Mouse (Mus musculus): ENCODE data around the gene Ppdpf. TPM values are rescaled to one million over a fixed set of nuclear protein-coding genes. Genes with fewer than 3 reads are reported as not detected.

The Ppdpf gene
- polyA plus RNA-seq, 1 experiment, result 31.8 TPM

- Histone ChIP-seq H3K4me1 (ENCODE audit: control insufficient read depth) (no peaks in the 10 kb centered on the region), H3K27me3 (ENCODE audit: control insufficient read depth) (no peaks in the 10 kb centered on the region), H3K36me3 (ENCODE audit: control insufficient read depth) (peaks cover 51% of the 10 kb centered on the region), H3K9me3 (ENCODE audit: control insufficient read depth, low read length) (no peaks in the 10 kb centered on the region), H3K4me3 (replicated peaks) (no peak overlapping the region)
- no peak for TF ChIP-seq TAL1 (IDR thresholded peaks at IDR 0.05; ENCODE audit: low read length)
Measured at GRCm38 (mm10) chr2:181227122-181227521, 40.1 kb downstream of the Ppdpf start.

- H3K36me3 ChIP-seq (ENCODE audit: control insufficient read depth), result peaks cover 63% of the 10 kb centered on the region
- H3K4me3 ChIP-seq (replicated peaks), result no peak overlapping the region
- H3K9me3 ChIP-seq (ENCODE audit: control insufficient read depth, low read length), result no peaks in the 10 kb centered on the region
- TF ChIP-seq TAL1 (IDR thresholded peaks at IDR 0.05; ENCODE audit: low read length), result no peak
- no peak for TF ChIP-seq GATA1 (IDR thresholded peaks at IDR 0.05; ENCODE audit: low read length)
- no peaks in the 10 kb centered on the region for H3K4me1 ChIP-seq (ENCODE audit: control insufficient read depth)
- H3K27me3 ChIP-seq (ENCODE audit: control insufficient read depth), result no peaks in the 10 kb centered on the region
Measured at GRCm38 (mm10) chr2:181228335-181228734, 41.3 kb downstream of the Ppdpf start.

- H3K9me3 ChIP-seq (ENCODE audit: control insufficient read depth, low read length), result no peaks in the 10 kb centered on the region
- no peak overlapping the region for H3K4me3 ChIP-seq (replicated peaks)
- H3K36me3 ChIP-seq (ENCODE audit: control insufficient read depth), result peaks cover 91% of the 10 kb centered on the region
- H3K27me3 ChIP-seq (ENCODE audit: control insufficient read depth), result no peaks in the 10 kb centered on the region
- TF ChIP-seq GATA1 (IDR thresholded peaks at IDR 0.05; ENCODE audit: low read length) (no peak), TAL1 (IDR thresholded peaks at IDR 0.05; ENCODE audit: low read length) (no peak)
- H3K4me1 ChIP-seq (ENCODE audit: control insufficient read depth), result peaks cover 1% of the 10 kb centered on the region; the same call in 1 of the 2 replicates
Measured at GRCm38 (mm10) chr2:181231171-181231570, 44.1 kb downstream of the Ppdpf start.

- H3K36me3 ChIP-seq (ENCODE audit: control insufficient read depth), result peaks cover 93% of the 10 kb centered on the region
- H3K9me3 ChIP-seq (ENCODE audit: control insufficient read depth, low read length), result no peaks in the 10 kb centered on the region
- no peaks in the 10 kb centered on the region for H3K27me3 ChIP-seq (ENCODE audit: control insufficient read depth)
- TF ChIP-seq GATA1 (IDR thresholded peaks at IDR 0.05; ENCODE audit: low read length), result no peak
- no peak for TF ChIP-seq TAL1 (IDR thresholded peaks at IDR 0.05; ENCODE audit: low read length)
- peaks cover 4% of the 10 kb centered on the region; the same call in 1 of the 2 replicates for H3K4me1 ChIP-seq (ENCODE audit: control insufficient read depth)
- no peak overlapping the region for H3K4me3 ChIP-seq (replicated peaks)
Measured at GRCm38 (mm10) chr2:181233443-181233842, 46.4 kb downstream of the Ppdpf start.

GRCm38 (mm10) chr2:181234680-181235079 lies 47.6 kb downstream of the Ppdpf start:
- TF ChIP-seq GATA1 (IDR thresholded peaks at IDR 0.05; ENCODE audit: low read length) (no peak), TAL1 (IDR thresholded peaks at IDR 0.05; ENCODE audit: low read length) (no peak)
- H3K4me3 ChIP-seq (replicated peaks), result no peak overlapping the region
- no peaks in the 10 kb centered on the region for H3K9me3 ChIP-seq (ENCODE audit: control insufficient read depth, low read length)
- peaks cover 7% of the 10 kb centered on the region for H3K4me1 ChIP-seq (ENCODE audit: control insufficient read depth)
- H3K36me3 ChIP-seq (ENCODE audit: control insufficient read depth), result peaks cover 91% of the 10 kb centered on the region
- no peaks in the 10 kb centered on the region for H3K27me3 ChIP-seq (ENCODE audit: control insufficient read depth)

GRCm38 (mm10) chr2:181235681-181236566 lies 48.9 kb downstream of the Ppdpf start:
- TF ChIP-seq TAL1 (IDR thresholded peaks at IDR 0.05; ENCODE audit: low read length) (no peak), GATA1 (IDR thresholded peaks at IDR 0.05; ENCODE audit: low read length) (no peak)
- no peaks in the 10 kb centered on the region for H3K9me3 ChIP-seq (ENCODE audit: control insufficient read depth, low read length)
- no peak overlapping the region for H3K4me3 ChIP-seq (replicated peaks)
- H3K36me3 ChIP-seq (ENCODE audit: control insufficient read depth), result peaks cover 91% of the 10 kb centered on the region
- peaks cover 16% of the 10 kb centered on the region for H3K4me1 ChIP-seq (ENCODE audit: control insufficient read depth)
- no peaks in the 10 kb centered on the region for H3K27me3 ChIP-seq (ENCODE audit: control insufficient read depth)

GRCm38 (mm10) chr2:181237251-181238014 lies 50.4 kb downstream of the Ppdpf start:
- Histone ChIP-seq H3K27me3 (ENCODE audit: control insufficient read depth) (no peaks in the 10 kb centered on the region), H3K4me1 (ENCODE audit: control insufficient read depth) (peaks cover 31% of the 10 kb centered on the region), H3K36me3 (ENCODE audit: control insufficient read depth) (peaks cover 78% of the 10 kb centered on the region), H3K4me3 (replicated peaks) (no peak overlapping the region), H3K9me3 (ENCODE audit: control insufficient read depth, low read length) (no peaks in the 10 kb centered on the region)
- TF ChIP-seq GATA1 (IDR thresholded peaks at IDR 0.05; ENCODE audit: low read length) (no peak), TAL1 (IDR thresholded peaks at IDR 0.05; ENCODE audit: low read length) (no peak)

GRCm38 (mm10) chr2:181238091-181238610 lies 51.1 kb downstream of the Ppdpf start:
- peaks cover 71% of the 10 kb centered on the region for H3K36me3 ChIP-seq (ENCODE audit: control insufficient read depth)
- H3K4me1 ChIP-seq (ENCODE audit: control insufficient read depth), result peaks cover 32% of the 10 kb centered on the region
- H3K4me3 ChIP-seq (replicated peaks), result no peak overlapping the region
- H3K27me3 ChIP-seq (ENCODE audit: control insufficient read depth), result peaks cover 2% of the 10 kb centered on the region
- H3K9me3 ChIP-seq (ENCODE audit: control insufficient read depth, low read length), result no peaks in the 10 kb centered on the region
- TF ChIP-seq TAL1 (IDR thresholded peaks at IDR 0.05; ENCODE audit: low read length) (no peak), GATA1 (IDR thresholded peaks at IDR 0.05; ENCODE audit: low read length) (no peak)

Other genes with a start within 250 kb of the Ppdpf start
- gene Nkain4, start 232.5 kb upstream of the Ppdpf start, polyA plus RNA-seq (2012), result not detected in 2 replicates
- 2.5 and 2.9 TPM in 2 replicates for gene Arfgap1, start 220.0 kb upstream of the Ppdpf start, polyA plus RNA-seq (2012)
- gene Col20a1, start 200.7 kb upstream of the Ppdpf start, polyA plus RNA-seq (2012), result 0.12 and 0.18 TPM in 2 replicates
- not detected in 2 replicates for gene Chrna4, start 143.7 kb upstream of the Ppdpf start, polyA plus RNA-seq (2012)
- 0.01 and 0.04 TPM in 2 replicates for gene Kcnq2, start 51.9 kb upstream of the Ppdpf start, polyA plus RNA-seq (2012)
- not detected in 2 replicates for gene Eef1a2, start 30.2 kb upstream of the Ppdpf start, polyA plus RNA-seq (2012)
- not detected in 2 replicates for gene Ptk6, start 15.5 kb downstream of the Ppdpf start, polyA plus RNA-seq (2012)
- 0.03 TPM in 1 of 2 replicates, not detected in the other for gene Srms, start 25.9 kb downstream of the Ppdpf start, polyA plus RNA-seq (2012)
- gene Fndc11, start 32.8 kb downstream of the Ppdpf start, polyA plus RNA-seq (2012), result 0.12 and 0.14 TPM in 2 replicates
- 0.10 and 0.17 TPM in 2 replicates for gene Helz2, start 54.8 kb downstream of the Ppdpf start, polyA plus RNA-seq (2012)
- gene Gmeb2, start 100.8 kb downstream of the Ppdpf start, polyA plus RNA-seq (2012), result 1.5 and 2.1 TPM in 2 replicates
- gene Stmn3, start 127.3 kb downstream of the Ppdpf start, polyA plus RNA-seq (2012), result not detected in 2 replicates
- gene Rtel1, start 132.5 kb downstream of the Ppdpf start, polyA plus RNA-seq (2012), result 0.91 and 1.8 TPM in 2 replicates
- 0.94 and 1.1 TPM in 2 replicates for gene Zgpat, start 177.7 kb downstream of the Ppdpf start, polyA plus RNA-seq (2012)
- gene Arfrp1, start 178.2 kb downstream of the Ppdpf start, polyA plus RNA-seq (2012), result 0.49 and 1.1 TPM in 2 replicates
- gene Lime1, start 192.8 kb downstream of the Ppdpf start, polyA plus RNA-seq (2012), result 3.9 and 4.1 TPM in 2 replicates

Measured in erythroblast, embryonic 14.5 days (primary cell).